Mouse (Mus musculus) neural tube, embryonic 15.5 days (tissue): Measurements from ENCODE around the gene Zfp444. TPM values are rescaled to one million over a fixed set of nuclear protein-coding genes. Genes with fewer than 3 reads are reported as not detected.
A peak's percentile ranks its signal among the peaks of the same experiment; 100 is the strongest.

Source experiments
- ATAC-seq: fragments of 200-750 bp; cut with Nextera tagmentation; 2 replicates; pipeline ENCODE4 v1.8.0; 2017; ENCODE audit warnings: mild to moderate bottlenecking, moderate TSS enrichment, moderate library complexity; ENCODE audit not compliant: low FRiP score
- H3K27ac ChIP-seq: fragments of 300-500 bp; sonication (generic); replicated peaks from 2 replicates; pipeline ENCODE4 v1.5.1; 2015; ENCODE audit warnings: mild to moderate bottlenecking, inconsistent platforms
- H3K27me3 ChIP-seq: fragments of 300-500 bp; sonication (generic); replicated peaks from 2 replicates; pipeline ENCODE4 v1.6.1; 2015; ENCODE audit warnings: inconsistent platforms
- H3K36me3 ChIP-seq: fragments of 300-500 bp; sonication (generic); 2 replicates; pipeline ENCODE4 v1.6.1; 2015; ENCODE audit warnings: inconsistent platforms
- H3K4me1 ChIP-seq: fragments of 300-500 bp; sonication (generic); 2 replicates; pipeline ENCODE4 v1.6.1; 2015; ENCODE audit warnings: inconsistent platforms
- H3K4me2 ChIP-seq: fragments of 300-500 bp; sonication (generic); 2 replicates; pipeline ENCODE4 v1.6.1; 2015; ENCODE audit warnings: inconsistent platforms, mild to moderate bottlenecking, moderate library complexity
- H3K4me3 ChIP-seq: fragments of 300-500 bp; sonication (generic); replicated peaks from 2 replicates; pipeline ENCODE4 v1.5.1; 2015; ENCODE audit warnings: mild to moderate bottlenecking, inconsistent platforms
- H3K9ac ChIP-seq: fragments of 300-500 bp; sonication (generic); replicated peaks from 2 replicates; pipeline ENCODE4 v1.6.1; 2015; ENCODE audit warnings: mild to moderate bottlenecking, inconsistent platforms
- H3K9me3 ChIP-seq: fragments of 300-500 bp; sonication (generic); replicated peaks from 2 replicates; pipeline ENCODE4 v1.6.1; 2016; ENCODE audit warnings: inconsistent platforms
- WGBS: fragments of 180-500 bp; shearing (Covaris S2); methylation state at CpG from one replicate; pipeline ENCODE4 v1.1.7; 2015; ENCODE audit warnings: mixed read lengths; 5-methylcytosine and 5-hydroxymethylcytosine counted together
- polyA plus RNA-seq: library from polyadenylated mRNA; unstranded; fragments of >200 nt; fragmentation: Nextera tagmentation; extraction: Ambion mirVana; gene quantifications from 2 replicates; pipeline ENCODE4 v1.2.1, GENCODE M21; 2015

Gene Zfp444
- polyA plus RNA-seq, 1 experiment from 2014 or later: 86.4 TPM

GRCm38 (mm10) chr7:6147688-6148087, 24.3 kb upstream of the Zfp444 start:
- ATAC-seq: no peak

GRCm38 (mm10) chr7:6151266-6151665, 20.8 kb upstream of the Zfp444 start:
- H3K4me1 ChIP-seq: peaks cover 60% of the 10 kb centered on the region
- no peaks in the 10 kb centered on the region for H3K36me3 ChIP-seq

More at GRCm38 (mm10) chr7:6147688-6148087, 24.3 kb upstream of the Zfp444 start:
- Histone ChIP-seq H3K36me3 (no peaks in the 10 kb centered on the region), H3K4me2 (no peak overlapping the region), H3K9ac (no peak overlapping the region), H3K4me3 (no peak overlapping the region), H3K27ac (0 out of 2 replicates have a peak overlapping the region, but pooled peaks have one; percentile 33), H3K9me3 (no peaks in the 10 kb centered on the region), H3K27me3 (no peaks in the 10 kb centered on the region), H3K4me1 (peaks cover 53% of the 10 kb centered on the region)
- WGBS: 81% methylated on average over 5 of the region's 5 CpGs

GRCm38 (mm10) chr7:6152036-6152435, 20.0 kb upstream of the Zfp444 start:
- Histone ChIP-seq H3K27ac (no peak overlapping the region), H3K36me3 (no peaks in the 10 kb centered on the region), H3K4me2 (no peak overlapping the region), H3K9me3 (no peaks in the 10 kb centered on the region), H3K4me1 (peaks cover 62% of the 10 kb centered on the region), H3K27me3 (no peaks in the 10 kb centered on the region), H3K4me3 (no peak overlapping the region), H3K9ac (no peak overlapping the region)
- no peak for ATAC-seq
- 81% methylated on average over 3 of the region's 3 CpGs for WGBS

More at GRCm38 (mm10) chr7:6151266-6151665, 20.8 kb upstream of the Zfp444 start:
- Histone ChIP-seq H3K27me3 (no peaks in the 10 kb centered on the region), H3K27ac (no peak overlapping the region), H3K4me3 (no peak overlapping the region), H3K9me3 (no peaks in the 10 kb centered on the region), H3K9ac (no peak overlapping the region), H3K4me2 (no peak overlapping the region)
- 92% methylated on average over 1 of the region's 1 CpGs for WGBS
- no peak for ATAC-seq

GRCm38 (mm10) chr7:6153131-6153530, 18.9 kb upstream of the Zfp444 start:
- no peaks in the 10 kb centered on the region for H3K36me3 ChIP-seq
- 95% methylated on average over 3 of the region's 3 CpGs for WGBS
- H3K9me3 ChIP-seq: no peaks in the 10 kb centered on the region
- H3K27ac ChIP-seq: no peak overlapping the region
- peaks cover 59% of the 10 kb centered on the region for H3K4me1 ChIP-seq
- no peak for ATAC-seq
- H3K4me2 ChIP-seq: no peak overlapping the region
- H3K9ac ChIP-seq: no peak overlapping the region
- no peaks in the 10 kb centered on the region for H3K27me3 ChIP-seq
- no peak overlapping the region for H3K4me3 ChIP-seq

DNA sequence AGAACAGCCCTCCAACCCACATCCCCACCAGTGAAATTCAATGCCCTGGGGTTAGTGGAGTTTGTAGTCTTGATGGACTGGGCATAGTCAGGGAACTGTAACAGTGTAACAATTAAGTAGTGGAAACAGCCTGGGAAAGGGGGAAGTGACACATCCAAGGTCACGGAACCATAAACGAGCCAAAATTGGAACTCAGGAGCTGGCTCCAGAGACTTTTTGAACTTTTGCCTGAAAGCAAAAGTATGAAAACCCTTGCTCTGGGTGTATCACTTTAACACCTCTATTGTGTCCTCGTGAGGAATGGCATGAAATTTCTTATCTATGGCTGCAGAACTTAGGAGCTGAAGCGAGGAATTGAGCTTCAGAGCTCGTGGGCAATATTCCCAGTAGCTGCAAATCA, 17.9 kb upstream of the Zfp444 start:
- H3K27ac ChIP-seq: peak overlapping the region; percentile 98; the same call in 1 of the 2 replicates
- peak overlapping the region; percentile 91 for H3K4me2 ChIP-seq
- peak overlapping the region; percentile 86 for H3K4me3 ChIP-seq
- WGBS: 83% methylated on average over 5 of the region's 5 CpGs
- no peak for ATAC-seq
- no peaks in the 10 kb centered on the region for H3K9me3 ChIP-seq
- H3K36me3 ChIP-seq: no peaks in the 10 kb centered on the region
- no peaks in the 10 kb centered on the region for H3K27me3 ChIP-seq
- H3K9ac ChIP-seq: peak overlapping the region; percentile 89
- peaks cover 49% of the 10 kb centered on the region for H3K4me1 ChIP-seq

DNA sequence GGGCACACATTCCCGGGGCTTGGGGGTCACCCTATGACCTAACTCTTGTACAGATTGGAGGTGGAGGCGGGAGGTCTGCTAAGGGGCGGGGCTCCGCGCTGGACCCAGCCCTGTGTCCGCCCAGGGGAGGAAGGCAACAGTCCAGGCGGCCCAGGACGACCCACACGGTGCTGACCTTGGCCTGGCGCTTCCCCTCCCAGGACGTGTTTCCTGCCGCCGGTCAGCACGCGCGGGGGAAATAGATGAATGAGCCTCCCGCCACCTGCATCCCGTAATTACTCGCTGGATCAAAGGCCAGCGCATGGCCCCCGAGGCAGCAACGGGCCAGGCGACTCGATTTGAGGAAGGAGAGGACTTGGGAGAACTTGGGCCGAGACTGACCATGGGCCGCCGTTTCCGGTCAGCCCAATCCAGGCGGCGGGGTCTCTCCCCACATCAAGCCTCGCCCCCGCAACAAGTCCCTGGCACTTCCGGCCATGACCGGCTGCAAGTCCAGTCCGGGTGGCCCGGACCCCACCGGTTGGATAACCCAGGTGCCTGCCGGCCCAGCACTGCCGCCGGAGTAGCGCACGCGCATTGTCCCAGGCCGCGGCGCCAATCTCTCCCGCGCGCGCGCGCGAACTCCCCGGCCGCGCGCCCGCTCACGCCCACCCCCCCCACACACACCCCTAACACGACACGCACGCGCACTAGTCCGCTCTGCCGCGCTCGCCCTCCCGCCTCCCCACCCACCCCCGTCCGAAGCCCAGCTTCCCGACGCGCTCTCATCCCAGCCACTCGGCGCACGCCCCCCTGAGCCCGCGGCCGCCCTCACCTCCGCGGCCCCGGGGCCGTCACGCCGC, 16.8 kb upstream of the Zfp444 start:
- Histone ChIP-seq H3K4me1 (peaks cover 44% of the 10 kb centered on the region), H3K27ac (peak overlapping the region; percentile 98), H3K9me3 (no peaks in the 10 kb centered on the region), H3K36me3 (no peaks in the 10 kb centered on the region), H3K9ac (peak overlapping the region; percentile 89), H3K4me3 (peak overlapping the region; percentile 86), H3K4me2 (peak overlapping the region; percentile 91), H3K27me3 (no peaks in the 10 kb centered on the region)
- WGBS: under 1% methylated on average over 74 of the region's 85 CpGs
- ATAC-seq: peak; percentile 82

- Histone ChIP-seq H3K27ac (peak within 1 kb of the TSS; percentile 98), H3K4me3 (peak within 1 kb of the TSS; percentile 86), H3K4me1 (peaks cover 42% of the 10 kb centered on the region), H3K9me3 (no peaks in the 10 kb centered on the region), H3K27me3 (no peaks in the 10 kb centered on the region), H3K4me2 (peak within 1 kb of the TSS; percentile 91), H3K9ac (peak within 1 kb of the TSS; percentile 89), H3K36me3 (no peaks in the 10 kb centered on the region)
- WGBS: under 1% methylated on average over 46 of the region's 54 CpGs
- peak; percentile 97 for ATAC-seq
Observed at GRCm38 (mm10) chr7:6155901-6156411, 16.1 kb upstream of the Zfp444 start, which contains the start of gene Zfp787. Gene Zfp787, minus strand, starts transcription at chr7:6155997.

- H3K4me1 ChIP-seq: peaks cover 36% of the 10 kb centered on the region
- 61% methylated on average over 9 of the region's 9 CpGs for WGBS
- peak overlapping the region; percentile 98; the same call in 1 of the 2 replicates for H3K27ac ChIP-seq
- H3K9ac ChIP-seq: peak overlapping the region; percentile 52; the same call in 1 of the 2 replicates
- H3K36me3 ChIP-seq: no peaks in the 10 kb centered on the region
- no peak for ATAC-seq
- H3K27me3 ChIP-seq: no peaks in the 10 kb centered on the region
- H3K4me2 ChIP-seq: peak overlapping the region; percentile 91
- H3K4me3 ChIP-seq: peak overlapping the region; percentile 86
- no peaks in the 10 kb centered on the region for H3K9me3 ChIP-seq
Observed at GRCm38 (mm10) chr7:6156901-6157472, 15.0 kb upstream of the Zfp444 start.

DNA sequence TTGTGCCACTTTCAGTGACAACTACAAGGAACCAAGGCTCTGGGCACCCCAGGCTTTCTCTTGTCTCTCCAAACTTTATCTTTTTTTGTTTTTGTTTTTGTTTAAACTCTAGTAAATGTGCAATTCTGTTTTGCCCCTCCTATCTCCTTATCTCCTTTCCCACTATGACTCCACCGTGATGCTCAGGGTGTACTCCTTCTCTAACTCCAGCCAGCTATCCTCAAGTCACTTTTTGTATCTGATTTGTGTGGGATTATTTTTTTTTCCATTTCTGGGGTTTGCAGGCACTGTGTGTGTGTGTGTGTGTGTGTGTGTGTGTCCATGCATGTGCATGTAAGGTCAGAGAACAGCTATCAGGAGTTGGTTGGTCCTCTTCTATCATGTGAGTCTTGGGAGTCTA, 14.5 kb upstream of the Zfp444 start:
- H3K27me3 ChIP-seq: no peaks in the 10 kb centered on the region
- no peak overlapping the region for H3K27ac ChIP-seq
- peaks cover 33% of the 10 kb centered on the region for H3K4me1 ChIP-seq
- no peak overlapping the region for H3K9ac ChIP-seq
- no peak overlapping the region for H3K4me2 ChIP-seq
- no peaks in the 10 kb centered on the region for H3K9me3 ChIP-seq
- H3K4me3 ChIP-seq: no peak overlapping the region
- H3K36me3 ChIP-seq: no peaks in the 10 kb centered on the region
- 83% methylated on average over 1 of the region's 1 CpGs for WGBS
- no peak for ATAC-seq

GRCm38 (mm10) chr7:6159604-6160003, 12.4 kb upstream of the Zfp444 start:
- Histone ChIP-seq H3K4me1 (peaks cover 14% of the 10 kb centered on the region), H3K9me3 (no peaks in the 10 kb centered on the region), H3K4me2 (no peak overlapping the region), H3K27me3 (no peaks in the 10 kb centered on the region), H3K27ac (no peak overlapping the region), H3K4me3 (no peak overlapping the region), H3K9ac (no peak overlapping the region), H3K36me3 (no peaks in the 10 kb centered on the region)
- no peak for ATAC-seq
- WGBS: 90% methylated on average over 3 of the region's 3 CpGs

GRCm38 (mm10) chr7:6161541-6161940, 10.5 kb upstream of the Zfp444 start:
- WGBS: 57% methylated on average over 3 of the region's 3 CpGs
- ATAC-seq: no peak

More at GRCm38 (mm10) chr7:6161541-6161940, 10.5 kb upstream of the Zfp444 start:
- H3K4me2 ChIP-seq: no peak overlapping the region
- peaks cover 8% of the 10 kb centered on the region for H3K4me1 ChIP-seq
- H3K36me3 ChIP-seq: no peaks in the 10 kb centered on the region
- H3K9me3 ChIP-seq: no peaks in the 10 kb centered on the region
- H3K27me3 ChIP-seq: no peaks in the 10 kb centered on the region
- no peak overlapping the region for H3K9ac ChIP-seq
- H3K27ac ChIP-seq: no peak overlapping the region
- H3K4me3 ChIP-seq: no peak overlapping the region
